Mouse (Mus musculus): ENCODE data around the gene Tppp3. TPM values are rescaled to one million over a fixed set of nuclear protein-coding genes. Genes with fewer than 3 reads are reported as not detected.

The Tppp3 gene
- polyA plus RNA-seq, 2 experiments = 0.60 to 0.63 TPM

GRCm38 (mm10) chr8:105518436-105519313, 47.3 kb upstream of the Tppp3 start, which contains the start of gene Hsd11b2:
Gene Hsd11b2, plus strand, starts transcription at chr8:105518755.
- TF ChIP-seq EP300 (IDR thresholded peaks at IDR 0.05; ENCODE audit: low read depth) (no peak), CTCF (IDR thresholded peaks at IDR 0.05; ENCODE audit: low read depth) (0 out of 2 replicates have a peak, but pooled peaks have one; percentile 11)
- Histone ChIP-seq H3K9me3 (ENCODE audit: control insufficient read depth, low read length) (no peaks in the 10 kb centered on the region), H3K36me3 (replicated peaks; ENCODE audit: control insufficient read depth, insufficient read depth, low read depth) (no peaks in the 10 kb centered on the region), H3K27ac (no peak within 1 kb of the TSS), H3K4me2 (ENCODE audit: low read depth) (peak within 1 kb of the TSS; percentile 67), H3K4me1 (replicated peaks; ENCODE audit: control insufficient read depth in 2 of 2, insufficient read depth in 2 of 2, low read length in 1 of 2) (peaks cover 10 to 23% of the 10 kb centered on the region in 2 experiments), H3K9ac (replicated peaks) (peak within 1 kb of the TSS; percentile 0; the same call in 1 of the 2 replicates), H3K4me3 (ENCODE audit: insufficient read depth in 1 of 2, low read depth in 2 of 2, low read length in 2 of 2) (peak within 1 kb of the TSS; percentile 48 to 52), H3K27me3 (ENCODE audit: control insufficient read depth, insufficient read depth, low read length) (peaks cover 35% of the 10 kb centered on the region)
- DNase-seq (ENCODE audit: low read depth in 3 of 3, low spot score in 3 of 3) (peak in 1 of 3 experiments; percentile 51), ATAC-seq (ENCODE audit: insufficient read depth) (peak; percentile 79)
- under 1% methylated on average over 68 of the region's 68 CpGs for WGBS (ENCODE audit: insufficient replicate concordance)

DNA sequence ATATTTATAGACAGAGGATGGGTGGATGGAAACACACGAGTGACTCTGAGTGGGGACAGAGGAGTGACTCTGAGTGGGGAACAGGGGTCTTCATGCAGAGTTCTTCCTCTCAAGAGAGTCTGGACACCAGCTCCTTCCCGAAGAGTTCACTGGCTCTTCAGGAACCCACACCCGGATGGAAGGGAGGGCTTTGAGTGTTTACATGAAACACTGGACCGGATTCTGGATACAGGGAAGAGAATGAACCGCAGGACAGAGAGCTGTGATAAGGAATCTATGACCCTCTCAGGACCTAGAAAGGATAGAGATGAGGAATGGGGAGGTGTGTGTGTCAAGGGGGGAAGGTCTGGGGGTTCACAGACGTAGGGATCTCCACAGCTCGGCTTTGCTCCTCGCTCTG, 46.0 kb upstream of the Tppp3 start:
- no peak for TF ChIP-seq CTCF (IDR thresholded peaks at IDR 0.05; ENCODE audit: low read depth)
- no peak for TF ChIP-seq EP300 (IDR thresholded peaks at IDR 0.05; ENCODE audit: low read depth)

DNA sequence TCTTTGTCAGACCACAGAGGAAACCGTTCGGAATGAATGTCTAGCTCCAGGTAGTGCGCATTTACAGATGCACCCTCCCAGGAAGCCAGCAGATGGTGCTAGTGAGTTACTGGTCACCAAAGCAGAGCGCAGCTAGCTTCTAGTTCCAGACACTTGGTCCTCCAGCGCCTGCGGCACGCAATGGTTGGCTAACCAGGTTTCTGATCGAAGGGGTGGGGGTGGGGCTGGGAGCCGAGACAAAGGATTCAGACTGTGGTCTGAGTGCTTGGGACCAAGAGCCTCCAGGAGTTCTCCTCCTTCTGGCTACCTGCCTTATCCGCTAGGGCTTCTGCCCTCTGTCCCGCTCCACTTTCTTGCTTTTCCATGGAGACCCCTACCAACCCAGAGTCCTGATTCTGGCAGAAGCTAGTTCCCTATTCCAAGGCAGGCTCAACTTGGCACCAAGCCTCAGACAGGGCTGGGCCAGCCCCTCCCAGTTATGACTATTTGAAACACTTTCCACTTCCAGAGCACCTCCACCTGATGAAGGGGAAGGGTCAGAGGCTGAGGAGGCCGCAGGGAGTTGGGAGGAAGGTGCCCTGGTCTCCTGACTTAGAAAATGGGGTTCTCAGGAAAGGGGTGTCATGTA, 44.8 kb upstream of the Tppp3 start:
- 15% methylated on average over 12 of the region's 12 CpGs for WGBS (ENCODE audit: insufficient replicate concordance)
- peaks cover 35% of the 10 kb centered on the region for H3K27me3 ChIP-seq (ENCODE audit: control insufficient read depth, insufficient read depth, low read length)
- H3K27ac ChIP-seq = no peak overlapping the region
- no peaks in the 10 kb centered on the region for H3K9me3 ChIP-seq (ENCODE audit: control insufficient read depth, low read length)
- H3K4me3 ChIP-seq (ENCODE audit: insufficient read depth in 1 of 2, low read depth in 2 of 2, low read length in 2 of 2) = no peak overlapping the region
- peaks cover 8 to 14% of the 10 kb centered on the region in 2 experiments for H3K4me1 ChIP-seq (replicated peaks; ENCODE audit: control insufficient read depth in 2 of 2, insufficient read depth in 2 of 2, low read length in 1 of 2)
- TF ChIP-seq CTCF (IDR thresholded peaks at IDR 0.05; ENCODE audit: low read depth) (peak; percentile 96), EP300 (IDR thresholded peaks at IDR 0.05; ENCODE audit: low read depth) (no peak)
- no peak overlapping the region for H3K4me2 ChIP-seq (ENCODE audit: low read depth)
- H3K36me3 ChIP-seq (replicated peaks; ENCODE audit: control insufficient read depth, insufficient read depth, low read depth) = no peaks in the 10 kb centered on the region
- DNase-seq (ENCODE audit: low read depth in 3 of 3, low spot score in 3 of 3) (peak in 2 of 3 experiments; percentile 47 to 56), ATAC-seq (ENCODE audit: insufficient read depth) (peak; percentile 28; the same call in 1 of the 2 replicates)
- H3K9ac ChIP-seq (replicated peaks) = no peak overlapping the region

More for the DNA sequence above, 46.0 kb upstream of the Tppp3 start:
- Histone ChIP-seq H3K36me3 (replicated peaks; ENCODE audit: control insufficient read depth, insufficient read depth, low read depth) (no peaks in the 10 kb centered on the region), H3K9me3 (ENCODE audit: control insufficient read depth, low read length) (no peaks in the 10 kb centered on the region), H3K9ac (replicated peaks) (no peak overlapping the region), H3K4me3 (ENCODE audit: insufficient read depth in 1 of 2, low read depth in 2 of 2, low read length in 2 of 2) (no peak overlapping the region), H3K4me1 (replicated peaks; ENCODE audit: control insufficient read depth in 2 of 2, insufficient read depth in 2 of 2, low read length in 1 of 2) (peaks cover 10 to 19% of the 10 kb centered on the region in 2 experiments), H3K27me3 (ENCODE audit: control insufficient read depth, insufficient read depth, low read length) (peaks cover 35% of the 10 kb centered on the region), H3K27ac (no peak overlapping the region), H3K4me2 (ENCODE audit: low read depth) (no peak overlapping the region)
- DNase-seq (ENCODE audit: low read depth in 3 of 3, low spot score in 3 of 3) = no peak
- ATAC-seq (ENCODE audit: insufficient read depth) = no peak
- 35% methylated on average over 8 of the region's 8 CpGs for WGBS (ENCODE audit: insufficient replicate concordance)

GRCm38 (mm10) chr8:105514656-105515055, 43.3 kb upstream of the Tppp3 start:
- peaks cover 5 to 13% of the 10 kb centered on the region in 2 experiments; a peak in 3 of 4 replicates for H3K4me1 ChIP-seq (replicated peaks; ENCODE audit: control insufficient read depth in 2 of 2, insufficient read depth in 2 of 2, low read length in 1 of 2)
- WGBS (ENCODE audit: insufficient replicate concordance) = 64% methylated on average over 5 of the region's 5 CpGs
- H3K9ac ChIP-seq (replicated peaks) = no peak overlapping the region
- H3K36me3 ChIP-seq (replicated peaks; ENCODE audit: control insufficient read depth, insufficient read depth, low read depth) = no peaks in the 10 kb centered on the region
- TF ChIP-seq EP300 (IDR thresholded peaks at IDR 0.05; ENCODE audit: low read depth) (no peak), CTCF (IDR thresholded peaks at IDR 0.05; ENCODE audit: low read depth) (no peak)
- no peak overlapping the region for H3K27ac ChIP-seq
- DNase-seq (ENCODE audit: low read depth in 3 of 3, low spot score in 3 of 3) (no peak), ATAC-seq (ENCODE audit: insufficient read depth) (no peak)
- H3K27me3 ChIP-seq (ENCODE audit: control insufficient read depth, insufficient read depth, low read length) = peaks cover 33% of the 10 kb centered on the region
- no peak overlapping the region for H3K4me2 ChIP-seq (ENCODE audit: low read depth)
- no peak overlapping the region for H3K4me3 ChIP-seq (ENCODE audit: insufficient read depth in 1 of 2, low read depth in 2 of 2, low read length in 2 of 2)
- H3K9me3 ChIP-seq (ENCODE audit: control insufficient read depth, low read length) = no peaks in the 10 kb centered on the region

DNA sequence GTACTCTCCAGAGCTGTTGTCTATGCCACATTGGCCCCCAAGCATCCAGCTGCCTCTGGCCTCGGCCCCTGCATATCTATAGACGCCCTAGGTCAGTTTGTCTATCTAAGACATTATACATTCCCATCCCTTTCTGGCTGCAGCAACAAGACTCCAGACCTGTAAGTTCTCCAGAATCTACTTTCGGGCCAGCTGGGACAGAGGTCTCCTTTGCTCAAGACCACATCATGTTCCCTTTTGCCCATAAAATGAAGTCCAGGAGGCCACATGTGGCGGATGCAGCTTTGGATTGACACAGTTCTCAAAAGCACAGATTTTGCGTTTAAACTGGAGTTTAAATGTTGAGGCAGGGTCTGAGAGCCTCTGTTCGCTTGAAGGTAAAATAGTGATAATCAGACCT, 42.9 kb upstream of the Tppp3 start:
- TF ChIP-seq EP300 (IDR thresholded peaks at IDR 0.05; ENCODE audit: low read depth) (no peak), CTCF (IDR thresholded peaks at IDR 0.05; ENCODE audit: low read depth) (no peak)
- H3K4me2 ChIP-seq (ENCODE audit: low read depth) = no peak overlapping the region
- DNase-seq (ENCODE audit: low read depth in 3 of 3, low spot score in 3 of 3) (no peak), ATAC-seq (ENCODE audit: insufficient read depth) (no peak)
- H3K4me3 ChIP-seq (ENCODE audit: insufficient read depth in 1 of 2, low read depth in 2 of 2, low read length in 2 of 2) = no peak overlapping the region
- no peaks in the 10 kb centered on the region for H3K36me3 ChIP-seq (replicated peaks; ENCODE audit: control insufficient read depth, insufficient read depth, low read depth)
- H3K27me3 ChIP-seq (ENCODE audit: control insufficient read depth, insufficient read depth, low read length) = peaks cover 29% of the 10 kb centered on the region
- H3K9me3 ChIP-seq (ENCODE audit: control insufficient read depth, low read length) = no peaks in the 10 kb centered on the region
- H3K27ac ChIP-seq = no peak overlapping the region
- WGBS (ENCODE audit: insufficient replicate concordance) = 68% methylated on average over 6 of the region's 6 CpGs
- no peak overlapping the region for H3K9ac ChIP-seq (replicated peaks)
- peaks cover 5 to 13% of the 10 kb centered on the region in 2 experiments; a peak in 3 of 4 replicates for H3K4me1 ChIP-seq (replicated peaks; ENCODE audit: control insufficient read depth in 2 of 2, insufficient read depth in 2 of 2, low read length in 1 of 2)

All from liver, embryonic 14.5 days (tissue).